Mouse (Mus musculus): ENCODE measurements at regions not wholly inside any gene's neighbourhood (a gene's known extent, or its start where the extent isn't known, plus 50 kb on each side); places are given as distances from the start of the nearest gene placed in this dataset.

DNA sequence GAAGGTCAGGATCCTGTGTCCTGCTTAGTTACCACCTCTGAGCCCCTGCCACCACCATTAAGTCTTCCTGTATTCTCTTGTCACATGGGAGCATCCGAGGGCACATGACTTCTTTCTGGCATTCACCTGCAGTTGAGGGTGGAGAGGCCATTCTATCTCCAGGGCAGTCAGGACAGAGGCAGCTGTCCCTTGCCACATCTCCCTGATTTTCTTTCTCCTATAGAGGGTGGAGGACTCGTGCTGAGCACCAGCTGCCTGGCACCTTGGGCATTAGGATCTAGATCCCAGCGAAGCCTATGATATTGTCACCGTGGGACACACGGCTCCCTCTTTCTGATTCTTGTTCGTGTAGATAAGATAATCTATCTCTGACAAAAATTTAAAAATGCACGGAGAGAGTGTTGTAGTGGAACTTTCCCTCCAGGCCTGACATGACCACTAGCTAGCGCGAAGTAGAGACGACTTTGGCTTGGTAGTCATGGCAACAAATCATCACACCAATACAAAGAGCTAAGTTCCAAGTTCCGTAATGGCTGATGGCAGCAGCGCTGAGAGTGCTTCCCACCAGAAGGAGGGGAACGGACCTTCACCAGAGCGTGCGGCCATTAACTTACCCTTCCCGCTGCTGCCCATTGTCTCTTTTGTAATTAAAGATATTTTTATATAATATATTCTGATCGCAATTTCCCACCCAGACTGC lies 137.7 kb downstream of the Ipmk start:
- no peak for DNase-seq

- no peak for DNase-seq
Measured at GRCm38 (mm10) chr10:71489791-71490190, 142.2 kb downstream of the Ipmk start.

DNA sequence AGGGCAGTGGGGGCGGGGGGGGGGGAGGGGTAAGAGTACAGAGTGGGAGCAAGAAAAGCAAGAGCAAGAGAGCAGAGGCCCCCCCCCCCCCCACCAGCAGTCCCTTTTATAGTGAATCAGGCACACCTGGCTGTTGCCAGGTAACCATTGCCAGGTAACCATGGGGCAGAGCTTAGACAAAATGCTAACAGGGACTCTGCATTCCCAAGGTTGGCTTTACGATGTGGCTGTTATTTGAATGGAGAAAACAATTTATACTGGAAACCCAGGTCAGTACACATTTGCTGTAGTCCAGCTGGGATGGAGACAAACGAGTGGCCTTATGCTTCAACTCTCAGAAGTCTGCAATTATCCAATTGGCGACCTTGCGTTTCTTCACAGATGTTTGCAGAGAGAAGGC lies 154.5 kb downstream of the Ipmk start:
- DNase-seq: no peak

- no peak for DNase-seq
Measured at GRCm38 (mm10) chr10:71504219-71504618, 156.7 kb downstream of the Ipmk start.

DNA sequence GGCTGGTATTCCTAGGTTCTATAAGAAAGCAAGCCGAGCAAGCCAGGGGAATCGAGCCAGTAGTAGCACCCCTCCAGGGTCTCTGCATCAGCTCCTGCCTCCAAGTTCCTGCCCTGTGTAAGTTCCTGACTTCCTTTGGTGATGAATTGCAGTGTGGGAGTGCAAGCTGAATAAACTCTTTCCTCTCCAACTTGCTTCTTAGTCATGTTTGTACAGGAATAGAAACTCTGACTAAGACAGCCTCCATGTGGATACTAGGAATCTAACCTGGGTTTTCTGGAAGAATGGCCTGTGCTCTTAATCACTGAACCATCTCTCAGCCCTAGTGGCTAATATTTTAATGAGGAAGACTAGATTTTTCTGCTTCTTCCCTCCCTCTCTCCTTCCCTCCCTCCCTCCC lies 177.7 kb downstream of the Ipmk start:
- DNase-seq: no peak

- DNase-seq: no peak
Measured at GRCm38 (mm10) chr10:71533759-71534158, 186.2 kb downstream of the Ipmk start.

GRCm38 (mm10) chr10:71545489-71545888 lies 197.9 kb downstream of the Ipmk start:
- DNase-seq: no peak

DNA sequence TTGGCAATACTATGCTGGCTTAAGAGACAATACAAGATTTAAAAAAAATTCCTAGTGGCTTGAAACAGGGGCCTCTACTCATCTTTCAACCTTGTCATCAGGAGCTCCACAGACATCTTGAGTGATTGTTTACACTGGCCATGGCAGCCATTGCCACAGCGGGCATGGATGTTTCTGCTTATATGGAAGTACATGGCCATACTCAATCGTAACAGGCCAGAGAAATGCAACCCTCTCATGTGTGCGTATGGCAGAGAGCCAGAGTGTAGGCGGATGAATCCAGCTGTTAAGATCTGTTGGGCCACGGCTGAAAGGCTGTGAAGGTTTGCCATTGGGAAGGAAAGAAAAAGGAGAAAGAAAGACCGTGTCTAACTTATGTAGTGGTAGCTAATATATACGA lies 198.9 kb downstream of the Ipmk start:
- no peak for DNase-seq

DNA sequence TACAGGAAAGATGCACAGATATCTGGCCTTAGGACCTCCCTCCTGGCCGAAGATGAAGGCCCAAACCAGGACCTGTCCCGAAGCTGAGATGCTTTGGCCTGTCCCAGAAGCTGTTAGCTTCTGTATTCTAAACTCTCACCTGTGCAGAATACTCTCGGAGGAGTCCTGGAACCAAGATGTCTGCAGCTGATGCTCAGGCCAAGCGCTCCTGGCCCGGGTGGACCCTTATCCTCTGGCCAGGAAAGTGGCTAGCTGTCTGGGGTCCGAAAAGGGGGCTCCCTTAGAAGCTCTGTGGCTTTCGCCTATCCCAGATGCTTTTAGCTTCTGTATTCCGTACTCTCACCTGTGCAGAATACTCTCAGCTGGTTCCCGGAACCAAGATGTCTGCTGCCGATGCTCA lies 236.2 kb downstream of the Ipmk start:
- no peak for DNase-seq

GRCm38 (mm10) chr10:71598515-71598914 lies 251.0 kb downstream of the Ipmk start:
- DNase-seq: no peak

DNA sequence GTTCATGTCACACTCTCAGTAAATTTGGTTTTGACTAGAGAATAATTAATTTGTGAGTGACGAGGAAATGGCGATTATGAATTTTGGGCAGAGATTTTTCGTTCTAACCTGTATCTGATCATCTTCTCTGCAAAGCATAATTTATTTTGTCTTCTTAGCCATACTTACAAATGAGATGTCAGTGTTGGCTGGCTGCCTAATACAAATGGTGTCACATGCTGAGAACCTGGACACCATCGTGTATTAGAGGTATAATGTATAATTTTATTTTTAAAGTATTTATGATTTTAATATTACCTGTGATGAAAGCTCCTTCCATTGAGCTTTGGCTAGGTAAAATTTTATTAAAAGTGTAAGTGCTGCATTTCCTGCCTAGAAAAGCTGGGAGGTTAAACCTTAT lies 266.2 kb downstream of the Ipmk start:
- no peak for DNase-seq

DNA sequence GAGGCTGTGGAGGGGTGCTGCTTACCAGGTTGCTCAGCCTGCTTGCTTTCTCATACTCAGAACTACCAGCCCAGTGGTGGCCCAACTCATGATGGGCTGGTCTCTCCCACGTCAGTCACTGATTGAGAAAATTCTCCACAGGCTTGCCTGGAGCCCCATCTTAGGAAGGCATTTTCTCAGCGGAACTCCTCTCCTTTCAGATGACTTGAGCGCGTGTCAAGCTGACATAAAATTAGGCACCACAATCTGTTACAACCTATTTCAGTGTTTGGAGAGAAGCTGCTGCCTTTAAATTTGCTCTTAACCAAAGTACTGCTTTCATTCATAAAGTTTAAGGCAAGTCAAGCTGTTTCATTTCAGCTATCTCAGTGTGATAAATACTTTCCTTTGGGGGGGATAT lies 269.6 kb downstream of the Ipmk start:
- DNase-seq: no peak

- no peak for DNase-seq
Measured at GRCm38 (mm10) chr10:71646071-71646470, 298.5 kb downstream of the Ipmk start.

DNA sequence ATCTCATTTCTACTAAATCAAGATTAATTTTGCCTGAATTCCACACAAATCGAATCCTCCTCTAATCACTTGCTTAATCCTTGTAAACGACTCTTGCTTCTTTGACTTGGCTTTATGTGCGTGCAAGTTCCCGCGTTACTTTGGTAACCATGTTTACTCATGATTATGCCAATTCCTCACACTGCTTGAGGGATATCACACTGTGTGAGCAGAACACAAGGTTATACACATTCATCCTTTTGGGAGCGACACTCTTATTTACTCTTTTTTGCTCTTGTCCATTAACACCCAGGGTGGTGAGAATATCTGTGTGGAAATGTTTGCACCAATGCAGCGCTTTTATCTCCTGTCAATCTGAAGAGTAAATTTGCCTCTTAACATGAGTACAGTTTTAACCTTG lies 310.0 kb downstream of the Ipmk start:
- no peak for DNase-seq

DNA sequence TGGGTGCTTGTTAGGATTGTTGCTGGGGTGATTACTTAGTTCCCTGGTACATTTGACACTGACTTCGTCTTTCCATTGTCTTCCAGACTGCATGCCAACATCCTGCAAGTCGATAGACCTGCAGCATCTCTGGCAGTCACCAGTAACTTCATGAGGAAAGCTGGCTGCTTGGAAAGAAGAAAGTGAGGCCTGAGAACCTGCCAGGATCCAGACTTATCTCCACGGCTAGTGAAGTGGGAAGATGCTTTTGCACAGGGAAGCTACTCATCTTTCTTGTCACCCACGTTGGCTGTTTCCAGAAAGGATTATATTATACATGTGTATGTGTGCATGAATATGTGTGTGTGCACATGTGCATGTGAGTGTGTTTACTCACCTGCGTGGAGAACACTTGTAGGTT lies 316.0 kb downstream of the Ipmk start:
- no peak for DNase-seq

DNA sequence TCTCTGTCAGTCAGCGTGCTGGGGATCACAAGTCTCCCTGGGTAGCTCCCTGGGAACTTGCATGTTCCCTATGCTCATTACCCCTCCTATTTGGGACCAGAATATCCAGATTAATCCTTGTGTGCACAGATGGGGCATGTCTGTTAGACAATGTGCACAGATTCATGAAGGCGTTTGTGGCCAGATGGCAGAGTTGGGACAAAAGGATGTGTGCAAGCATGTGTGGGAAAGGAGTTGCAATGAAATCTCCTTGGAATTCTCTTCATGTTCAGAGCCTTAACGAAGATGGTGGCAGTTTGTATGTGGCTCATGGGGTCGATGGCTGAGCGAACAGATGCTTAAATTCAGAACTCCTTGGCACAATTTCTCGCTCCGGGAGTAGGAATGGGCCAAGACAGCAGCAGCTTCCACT lies 319.6 kb downstream of the Ipmk start:
- DNase-seq: no peak

- DNase-seq: no peak
Measured at GRCm38 (mm10) chr10:71679240-71679639, 331.7 kb downstream of the Ipmk start.

GRCm38 (mm10) chr10:71713456-71713855 lies 365.9 kb downstream of the Ipmk start:
- no peak for DNase-seq

- DNase-seq: no peak
Measured at GRCm38 (mm10) chr10:71727746-71728145, 380.2 kb downstream of the Ipmk start.

DNA sequence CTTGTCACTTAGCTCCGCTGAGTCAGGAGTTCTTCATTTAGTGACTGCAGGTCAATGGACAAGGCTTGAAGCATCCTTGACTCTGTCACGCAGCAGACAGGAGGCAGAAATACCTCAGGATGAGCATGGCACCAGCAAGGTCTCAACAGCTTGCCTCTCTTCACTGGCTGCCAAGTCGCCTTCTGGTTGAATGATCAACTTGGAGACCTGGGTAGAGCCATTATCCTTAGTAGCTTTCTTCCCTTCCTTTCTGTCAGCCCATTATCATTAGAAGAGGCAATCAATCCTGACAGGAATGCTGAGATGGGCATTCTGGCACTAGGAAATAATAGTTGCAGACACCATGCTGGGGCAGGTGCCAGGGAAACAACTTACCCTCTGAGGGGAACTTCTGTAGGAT lies 386.3 kb downstream of the Ipmk start:
- peak; percentile 13 for DNase-seq

DNA sequence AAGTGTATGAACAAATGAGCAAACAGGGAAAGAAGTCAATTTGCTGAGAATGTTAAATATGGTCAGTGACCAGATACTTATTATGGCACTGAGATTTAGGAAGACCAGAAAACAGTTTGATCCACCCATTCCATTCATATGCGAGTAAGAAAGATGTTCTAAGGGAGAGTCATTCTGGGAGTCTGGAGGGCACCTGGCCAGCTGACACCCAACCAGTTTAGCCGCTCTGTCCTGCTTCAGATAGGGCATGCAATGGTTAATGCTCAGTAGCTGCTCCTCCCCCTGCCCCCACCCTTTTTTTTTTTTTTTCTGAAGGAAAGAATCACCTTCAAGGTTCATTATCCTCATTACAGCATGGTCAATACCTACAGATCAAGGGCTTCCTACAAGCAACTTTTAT lies 386.9 kb downstream of the Ipmk start:
- no peak for DNase-seq

DNA sequence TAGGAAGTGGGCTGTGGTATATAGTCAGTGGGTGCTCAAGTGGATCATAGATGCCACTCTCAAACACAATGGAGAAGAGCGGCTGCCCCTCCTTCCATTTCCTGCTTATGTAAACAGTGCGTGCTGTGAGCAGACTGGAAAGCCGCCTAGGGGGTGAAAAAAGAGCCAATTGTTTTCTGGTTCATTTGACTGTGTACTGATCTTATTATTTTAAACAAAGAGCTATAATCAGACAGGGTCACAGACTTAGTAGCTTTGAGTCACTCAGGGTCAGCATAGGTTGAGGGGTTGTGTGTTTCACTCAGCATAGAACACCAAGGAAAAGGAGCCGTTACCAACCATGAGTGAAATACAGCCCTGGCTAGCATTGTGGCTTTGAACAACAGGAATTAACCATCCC lies 390.7 kb downstream of the Ipmk start:
- no peak for DNase-seq

DNA sequence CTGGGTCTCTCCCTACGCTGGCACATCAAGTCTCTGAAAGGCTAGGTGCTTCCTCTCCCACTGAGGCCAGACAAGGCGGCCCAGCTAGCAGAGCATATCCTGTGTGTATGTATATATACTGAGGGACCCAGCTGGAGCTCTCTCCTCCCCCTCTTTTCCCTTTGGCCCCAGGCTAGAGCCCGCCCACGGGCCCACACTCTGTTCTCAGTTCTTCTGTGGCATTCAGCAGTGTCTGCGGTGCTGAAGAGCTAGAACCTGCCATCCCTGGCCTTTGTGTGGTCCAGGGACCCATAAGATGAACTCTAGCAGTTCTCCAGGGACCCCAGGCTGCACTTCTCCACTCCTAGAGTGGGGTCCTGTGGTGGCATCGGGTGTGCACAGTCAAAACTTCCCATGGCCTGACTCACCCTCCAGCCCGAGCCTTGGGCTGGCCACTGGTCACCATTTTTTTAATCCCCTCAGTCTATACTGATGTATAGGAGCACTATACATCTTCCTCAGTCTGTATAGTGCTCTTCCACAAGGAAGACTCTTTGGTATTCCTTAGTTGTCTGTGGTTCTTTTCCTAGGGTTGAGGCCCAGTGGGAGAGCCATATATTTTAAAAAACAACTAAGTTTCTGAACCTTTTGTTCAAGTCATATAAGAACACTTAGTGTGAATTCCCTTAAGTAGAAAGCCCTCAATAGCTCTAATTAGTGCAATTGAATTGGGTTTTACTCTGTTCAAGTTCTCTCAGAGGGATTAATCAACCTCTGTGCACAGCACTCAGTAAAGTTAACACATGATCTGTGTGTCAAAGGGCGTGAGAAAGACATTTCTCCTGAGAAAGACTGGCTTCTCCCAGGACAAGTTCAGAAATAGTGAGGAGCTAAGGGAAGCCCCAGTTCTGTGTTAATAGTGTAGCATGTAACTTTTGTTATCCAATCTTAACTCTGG lies 401.3 kb downstream of the Ipmk start:
- DNase-seq: no peak

GRCm38 (mm10) chr10:71753255-71753654 lies 405.7 kb downstream of the Ipmk start:
- DNase-seq: no peak

Data from cerebellum, adult 9-10 months (tissue).